8 mouse cellular contexts compared by ENCODE assay signal in genomic region chr4:134287575-134288025, GRCm38 (mm10). TPM values are rescaled to one million over a fixed set of nuclear protein-coding genes. Genes with fewer than 3 reads are reported as not detected.
DNase-seq lines count a peak whose midpoint lies in the region; ATAC-seq lines count a peak whose summit lies in the region.

Gene Pdik1l, minus strand, starts transcription at chr4:134287895.

- under 1% methylated on average over 41 of the region's 43 CpGs for WGBS in hindbrain, embryonic 14.5 days

- peak within 1 kb of the TSS; percentile 99 for H3K27ac ChIP-seq in hindbrain, embryonic 14.5 days

- H3K4me3 ChIP-seq in hindbrain, embryonic 14.5 days (replicated peaks; ENCODE audit: low read length): peak within 1 kb of the TSS; percentile 99

- ATAC-seq in hindbrain, embryonic 14.5 days (ENCODE audit: low FRiP score): peak; percentile 82

- H3K36me3 ChIP-seq in hindbrain, embryonic 14.5 days (replicated peaks; ENCODE audit: control insufficient read depth, insufficient read depth): peaks cover 19% of the 10 kb centered on the region

- peak within 1 kb of the TSS; percentile 89 for H3K4me2 ChIP-seq in hindbrain, embryonic 14.5 days (replicated peaks)

- no peaks in the 10 kb centered on the region for H3K27me3 ChIP-seq in hindbrain, embryonic 14.5 days (ENCODE audit: control insufficient read depth, insufficient read depth, low read length)

- H3K9me3 ChIP-seq in hindbrain, embryonic 14.5 days (ENCODE audit: control insufficient read depth, low read length): no peaks in the 10 kb centered on the region

- peak within 1 kb of the TSS; percentile 93 for H3K9ac ChIP-seq in hindbrain, embryonic 14.5 days

- peak; percentile 97 for DNase-seq in R1 (ENCODE audit: low read depth, low spot score)
- DNase-seq in cerebellum, adult 9-11 months: peak; percentile 82
- peak; percentile 59 to 62 for DNase-seq in frontal cortex, postnatal 10 days (ENCODE audit: low spot score in 2 of 2)
- DNase-seq in hindbrain, embryonic 14.5 days (ENCODE audit: low spot score): peak; percentile 75
- DNase-seq in layer of hippocampus, postnatal 36 days: peak; percentile 57 to 65
- peak; percentile 85 for DNase-seq in lung, postnatal 36 days
- peak; percentile 93 for DNase-seq in retina, postnatal 1 day
- peak; percentile 69 to 74 for DNase-seq in urinary bladder, postnatal 4 days (ENCODE audit: low spot score in 2 of 2)

- peaks cover 20% of the 10 kb centered on the region for H3K4me1 ChIP-seq in hindbrain, embryonic 14.5 days (replicated peaks; ENCODE audit: control insufficient read depth, insufficient read depth, low read length)

RNA-seq across cellular contexts. Expression of gene Pdik1l, which starts in this region (rescaled TPM):
- polyA plus RNA-seq in hindbrain, embryonic 14.5 days (2014; fragmentation: Nextera tagmentation; extraction: Ambion mirVana): 38.5 and 45.1 TPM in 2 replicates
- 10 to 100 TPM; 16.7 to 21.5 TPM for total RNA-seq in layer of hippocampus, postnatal 36 days (2021)

Comparison
In these comparisons a context has a peak if more than half of its experiments do, and no peak if none do; other contexts are left out.
1. Peak in every context shown above with its lines: DNase-seq, ATAC-seq, H3K4me3 ChIP-seq and H3K27ac ChIP-seq.